Mouse (Mus musculus): Measurements from ENCODE around the gene Ptx4.
"Not testable (repeated sequence)": the region's sequence is repeated elsewhere in the genome, so short reads cannot be mapped to it uniquely, and the experiment has no call there.

Ptx4 gene

DNA sequence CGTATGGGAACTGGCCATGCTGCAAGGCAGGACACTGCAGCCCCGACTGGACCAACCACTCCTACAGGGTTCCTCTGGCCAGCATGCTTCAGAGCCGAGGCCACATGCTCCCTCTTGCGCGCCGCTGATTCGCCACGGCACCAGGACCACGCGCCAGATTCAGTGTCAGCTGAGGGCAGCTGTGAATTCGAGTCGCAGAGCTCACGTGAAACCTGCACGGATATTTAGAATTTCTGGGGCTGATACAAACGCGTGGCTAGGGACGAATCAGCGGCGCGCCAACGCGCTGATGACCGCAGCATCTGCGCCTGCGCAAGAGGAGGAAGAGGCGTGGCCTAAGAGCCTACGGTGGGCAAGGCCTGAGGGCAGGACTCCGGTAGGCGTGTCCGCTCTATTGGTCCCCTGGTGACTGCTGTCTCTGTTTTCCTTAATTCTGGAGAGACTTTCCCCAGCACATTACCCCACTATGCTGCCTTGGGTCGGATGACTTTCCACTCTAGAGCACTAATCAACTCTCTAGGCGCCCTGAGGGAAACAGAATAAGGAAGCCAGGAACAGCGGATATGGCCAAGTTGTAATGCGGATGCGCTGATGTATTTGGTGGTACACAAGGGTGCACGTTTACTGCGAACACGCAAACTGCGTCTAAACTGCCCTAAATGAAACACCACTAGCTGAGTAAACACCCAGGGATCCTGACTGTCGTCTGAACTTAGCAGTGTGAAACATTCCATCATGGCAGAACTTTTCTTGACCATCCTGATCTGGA is 4.7 kb upstream of the Ptx4 start, which contains the start of gene Telo2:
Telo2 (minus strand) TSS at position 304 of the 769 bp plus-strand sequence.
- DNase-seq, result peak; percentile 94 to 97

DNA sequence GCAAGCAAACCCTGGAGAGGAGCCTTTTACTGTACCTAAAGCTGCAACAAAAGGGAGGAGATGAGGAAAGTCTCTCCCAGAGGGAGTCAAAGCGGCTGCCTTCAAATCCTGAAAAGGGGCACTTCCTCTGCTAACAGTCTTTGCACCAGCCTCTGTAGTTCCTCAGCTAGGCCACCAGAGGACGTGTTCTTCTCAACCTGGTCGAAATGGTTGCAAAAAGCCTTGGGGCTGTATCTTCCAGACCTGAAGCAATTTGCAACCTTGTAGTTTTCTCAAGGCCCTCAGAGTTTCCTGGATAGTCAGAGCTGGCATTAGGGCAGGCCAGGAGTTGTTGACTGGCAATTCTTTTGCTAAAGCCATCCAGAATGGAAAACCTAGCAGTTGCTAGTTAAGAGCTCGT is 3.3 kb upstream of the Ptx4 start:
- peak in 1 of 2 experiments; percentile 34 for DNase-seq

DNA sequence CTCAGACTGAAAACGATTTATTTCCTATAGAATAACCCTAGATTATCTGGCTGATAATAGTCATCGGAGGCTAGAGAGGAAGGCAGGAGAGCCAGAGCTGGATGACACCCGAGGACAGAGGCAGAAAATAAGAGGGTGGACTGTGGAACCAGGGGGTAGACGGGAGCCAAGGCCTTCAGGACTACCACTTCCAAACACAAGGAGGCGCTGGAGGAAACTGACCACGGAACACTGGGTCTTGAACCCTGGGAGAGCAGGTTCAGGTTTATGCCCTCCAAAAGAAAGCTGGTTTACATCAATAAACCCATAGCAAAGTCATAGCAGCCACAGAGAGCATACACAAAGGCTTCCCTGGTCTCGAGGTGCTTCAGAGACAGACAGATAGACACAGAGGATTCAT is 3.4 kb downstream of the Ptx4 start:
- DNase-seq, result peak in 1 of 2 experiments; percentile 56

DNA sequence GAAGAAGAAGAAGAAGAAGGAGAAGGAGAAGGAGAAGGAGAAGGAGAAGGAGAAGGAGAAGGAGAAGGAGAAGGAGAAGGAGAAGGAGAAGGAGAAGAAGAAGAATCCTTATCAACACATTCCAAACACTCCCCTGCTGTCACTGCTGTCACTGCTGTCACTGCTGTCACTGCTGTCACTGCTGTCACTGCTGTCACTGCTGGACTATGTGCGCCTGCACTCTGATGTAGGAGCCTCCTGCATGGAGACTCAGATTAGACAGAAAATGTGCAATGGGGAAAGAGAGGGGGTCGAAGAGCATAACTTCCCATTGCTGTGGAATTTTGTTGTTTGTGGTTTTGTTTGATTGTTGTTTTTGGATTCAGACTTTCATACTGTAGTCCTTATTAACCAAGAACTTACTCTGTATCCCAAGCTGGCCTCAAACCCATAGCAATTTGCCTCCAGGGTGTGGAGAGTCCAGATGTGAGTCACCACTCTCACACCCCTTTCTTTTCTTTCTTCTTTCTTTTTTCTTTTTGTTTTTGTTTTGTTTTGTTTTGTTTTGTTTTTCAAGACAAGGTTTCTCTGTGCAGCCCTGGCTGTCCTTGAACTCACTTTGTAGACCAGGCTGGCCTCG is 5.0 kb downstream of the Ptx4 start:
- not testable (repeated sequence) for DNase-seq

DNA sequence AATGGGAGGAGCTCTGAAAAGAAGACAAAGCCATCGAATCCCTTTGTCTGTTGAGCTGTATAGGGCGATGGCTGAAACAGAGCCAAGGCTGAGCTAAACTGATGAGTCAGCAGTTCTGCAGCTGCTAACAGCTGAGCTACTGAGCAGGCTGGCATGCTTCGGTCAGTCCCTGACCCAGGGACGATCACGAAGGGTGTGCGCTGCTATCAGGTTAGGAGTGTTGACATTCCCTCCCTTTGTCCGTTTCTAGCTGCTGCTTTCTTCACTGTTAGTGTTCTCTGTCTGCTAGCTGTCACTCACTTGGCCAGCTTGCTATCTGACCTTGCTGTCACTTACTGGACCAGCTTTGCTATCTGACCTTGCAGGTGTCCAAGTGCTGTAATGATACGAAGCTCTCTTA is 6.5 kb downstream of the Ptx4 start:
- DNase-seq, result no peak

DNA sequence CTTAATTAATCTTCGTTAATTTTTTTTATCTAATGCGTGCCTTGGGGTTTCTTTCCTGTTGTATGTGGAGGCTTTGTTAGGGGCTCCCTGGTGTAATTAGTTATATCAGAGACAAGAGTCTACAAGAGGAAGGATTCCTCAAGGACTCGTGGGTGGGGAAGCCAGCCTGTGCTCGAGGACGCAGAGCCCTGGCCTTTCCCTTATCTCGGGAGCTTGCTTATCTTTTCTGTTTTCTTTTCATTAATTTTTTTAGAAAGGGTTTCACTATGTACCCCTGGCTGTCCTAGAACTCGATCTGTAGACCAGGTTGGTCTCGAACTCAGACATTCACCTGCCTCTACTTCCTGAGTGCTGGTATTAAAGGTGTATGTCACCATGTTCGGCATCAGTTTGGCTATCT is 7.1 kb downstream of the Ptx4 start:
- DNase-seq, result no peak

DNA sequence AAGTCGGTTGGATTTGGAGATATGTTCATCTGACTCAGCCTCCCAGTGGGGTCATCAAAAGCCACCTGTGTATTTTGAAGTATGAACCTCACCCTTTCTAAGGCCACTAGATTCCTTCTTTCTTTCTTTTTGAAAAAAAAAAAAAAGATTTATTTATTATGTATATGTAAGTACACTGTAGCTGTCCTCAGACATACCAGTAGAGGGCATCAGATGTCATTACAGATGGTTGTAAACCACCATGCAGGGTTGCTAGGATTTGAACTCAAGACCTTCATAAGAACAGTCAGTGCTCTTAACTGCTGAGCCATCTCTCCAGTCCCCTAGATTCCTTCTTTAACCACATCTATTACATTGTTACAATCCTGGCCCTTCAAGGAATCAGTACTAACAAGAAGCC is 9.5 kb downstream of the Ptx4 start:
- DNase-seq, result no peak

DNA sequence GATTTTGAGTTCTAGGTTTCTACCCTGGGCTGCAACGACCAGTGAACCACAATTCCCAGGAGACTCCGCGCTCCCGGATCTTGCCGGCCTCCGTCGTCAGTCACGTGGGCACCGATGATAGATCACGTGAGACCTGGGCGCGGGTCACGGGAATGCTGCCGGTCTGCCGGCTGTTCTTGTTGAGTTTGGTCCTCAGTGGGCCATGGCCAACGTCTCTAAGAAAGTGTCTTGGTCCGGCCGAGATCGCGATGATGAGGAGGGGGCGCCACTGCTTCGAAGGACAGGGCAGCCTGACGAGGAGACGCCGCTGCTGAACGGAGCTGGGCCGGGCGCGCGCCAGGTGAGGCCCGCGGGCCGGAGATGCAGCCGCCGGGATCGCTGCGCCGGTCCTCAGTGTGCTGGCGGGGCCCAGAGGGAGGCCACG is 12.7 kb downstream of the Ptx4 start, which contains the start of gene Clcn7:
Clcn7 (plus strand) TSS at position 117 of the 424 bp plus-strand sequence.
- peak; percentile 96 to 97 for DNase-seq

DNA sequence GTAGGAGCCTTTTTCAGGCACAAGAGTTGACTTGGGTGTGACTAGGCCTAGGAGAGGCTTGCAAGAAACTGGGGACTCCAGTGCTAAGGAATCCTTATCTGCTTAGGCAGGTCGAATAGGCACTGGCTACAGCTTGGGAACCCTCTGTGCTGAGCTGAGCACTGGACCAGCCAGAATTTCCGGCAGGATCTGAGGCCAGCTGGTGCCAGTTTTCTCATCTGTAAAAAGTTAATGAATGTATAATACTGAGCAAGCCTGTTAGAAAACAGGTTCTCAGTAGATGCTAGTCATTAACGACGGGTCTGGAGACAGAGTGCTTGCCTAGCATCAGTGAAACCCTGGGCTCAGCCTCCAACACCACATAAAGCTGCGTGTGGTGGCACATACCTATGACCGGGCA is 15.1 kb downstream of the Ptx4 start:
- DNase-seq, result peak; percentile 59 to 65

DNA sequence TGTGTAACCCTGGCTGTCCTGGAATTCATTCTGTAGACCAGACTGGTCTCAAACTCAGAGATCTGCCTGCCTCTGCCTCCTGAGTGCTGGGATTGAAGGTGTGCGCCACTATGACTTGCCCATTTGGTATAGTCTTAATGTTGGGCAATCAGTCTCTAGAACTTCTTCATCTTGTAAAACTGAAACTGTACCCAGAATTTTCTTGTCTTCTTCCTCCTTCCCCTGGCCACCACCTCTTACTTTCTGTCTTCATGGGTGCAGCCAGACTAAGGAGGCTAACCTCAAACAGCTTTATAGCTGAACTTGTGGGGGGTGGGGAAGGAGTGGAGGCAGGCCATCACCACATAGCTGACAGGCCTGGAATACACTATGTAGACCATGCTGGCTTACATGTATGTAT is 18.2 kb downstream of the Ptx4 start:
- DNase-seq, result no peak

DNA sequence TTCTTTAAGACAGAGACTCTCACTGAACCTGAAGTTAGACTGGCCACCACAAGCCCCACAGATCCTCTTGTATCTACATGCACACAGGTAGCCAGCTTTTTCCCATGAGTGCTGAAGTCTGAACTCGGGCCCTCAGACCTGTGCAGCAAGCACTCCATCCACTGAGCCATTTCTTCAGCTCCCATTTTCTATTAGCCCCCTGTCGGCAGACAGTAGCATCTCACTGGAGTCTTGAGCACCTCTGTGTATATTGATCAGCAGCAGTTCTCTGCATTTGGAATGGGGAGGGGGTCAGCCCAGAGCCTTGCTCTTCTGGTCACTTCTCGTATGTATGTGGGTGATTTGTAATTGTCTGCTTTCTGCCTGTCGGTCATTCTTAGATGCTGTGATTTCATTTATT is 19.4 kb downstream of the Ptx4 start:
- peak in 1 of 2 experiments; percentile 16 for DNase-seq

DNA sequence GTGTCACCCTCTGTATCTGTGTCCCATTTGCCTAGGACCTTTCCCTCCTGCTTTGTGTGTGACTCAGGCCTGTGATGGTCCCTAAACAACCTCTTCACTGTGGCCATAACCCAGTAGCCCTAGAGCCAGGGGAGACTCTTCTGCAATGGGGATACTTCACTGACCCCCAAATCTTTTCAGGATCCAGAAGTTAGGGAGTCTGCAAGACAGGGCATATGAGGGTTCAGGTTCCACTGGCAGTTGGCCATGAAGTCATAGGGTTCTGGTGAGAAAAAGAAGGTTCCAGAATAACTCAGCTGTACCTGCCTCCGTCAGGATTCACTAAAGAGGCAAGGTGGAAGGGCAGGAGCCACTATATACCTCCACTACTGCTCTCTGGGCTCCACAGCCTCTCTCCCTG is 41.6 kb downstream of the Ptx4 start, which contains the start of gene Ccdc154:
Ccdc154 (plus strand) TSS at position 301 of the 400 bp plus-strand sequence.
- no peak for DNase-seq

DNA sequence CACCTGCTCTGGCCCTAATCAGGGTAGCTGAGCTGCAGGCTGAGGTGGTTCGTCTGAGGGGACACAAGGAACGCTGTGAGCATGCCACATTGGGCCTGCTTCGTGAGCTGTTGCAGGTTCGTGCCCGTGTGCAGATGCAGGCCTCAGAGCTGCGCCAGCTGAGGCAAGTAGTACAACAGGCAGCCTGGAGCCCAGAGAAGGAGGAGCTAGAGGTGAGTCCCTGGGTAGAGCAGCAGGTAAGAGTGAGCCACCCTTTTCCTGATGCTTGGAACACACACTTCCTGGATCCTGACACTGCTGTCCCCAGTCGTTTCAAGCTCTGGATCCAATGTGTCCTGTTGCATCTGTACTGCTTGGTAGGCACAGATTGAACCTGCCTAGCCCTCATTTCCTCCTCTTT is 42.8 kb downstream of the Ptx4 start:
- no peak for DNase-seq

DNA sequence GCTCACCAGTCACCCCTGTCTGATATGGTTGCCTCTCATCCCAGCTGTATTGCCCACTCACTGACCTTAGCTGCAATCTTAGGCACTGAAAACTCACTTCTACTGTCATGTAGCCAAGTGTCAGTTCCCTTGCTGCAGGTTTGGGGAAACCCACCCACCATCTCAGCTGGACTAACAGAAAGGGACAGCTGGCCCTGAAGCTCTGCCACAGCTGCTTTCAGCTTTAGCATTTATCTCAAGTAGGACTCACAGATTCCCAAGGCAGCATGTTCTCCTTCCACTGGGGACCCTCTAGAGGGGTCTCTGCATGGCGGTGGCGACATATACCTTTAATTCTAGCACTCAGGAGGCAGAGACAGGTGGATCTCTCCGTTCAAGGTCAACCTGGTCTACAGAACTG is 44.2 kb downstream of the Ptx4 start:
- no peak for DNase-seq

DNA sequence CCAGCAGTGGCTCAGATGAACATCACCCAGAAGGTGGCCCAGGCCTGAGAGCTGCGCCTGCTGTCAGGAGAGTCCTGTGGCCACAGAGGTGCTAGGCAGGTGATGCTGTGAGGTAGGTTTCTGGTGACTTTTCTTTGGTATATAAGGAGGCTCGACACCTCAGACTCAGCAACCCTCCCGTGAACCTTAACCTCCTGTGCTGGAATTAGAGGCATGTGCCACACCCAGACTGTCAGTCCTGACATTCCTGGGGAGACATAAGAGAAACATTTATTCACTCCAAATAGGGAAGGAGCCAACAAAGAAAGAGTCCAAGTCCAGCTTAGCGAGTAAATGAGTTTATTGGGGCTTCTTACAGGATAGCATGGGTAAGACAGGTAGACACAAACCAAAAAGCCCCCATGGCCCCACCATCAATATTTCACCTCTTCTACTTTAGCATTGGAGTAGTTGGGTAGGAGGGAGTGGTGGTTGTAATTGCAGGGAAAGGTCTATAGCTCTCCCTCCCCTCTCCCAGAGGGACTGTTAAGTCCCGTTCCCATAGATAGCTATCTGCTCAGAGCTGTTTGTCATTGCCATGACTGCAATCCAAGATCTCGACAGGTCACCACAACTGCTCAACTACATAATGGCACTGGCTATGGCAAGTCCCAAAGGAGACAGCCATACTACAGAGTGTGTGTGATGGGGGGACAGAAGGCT is 45.6 kb downstream of the Ptx4 start:
- no peak for DNase-seq

DNA sequence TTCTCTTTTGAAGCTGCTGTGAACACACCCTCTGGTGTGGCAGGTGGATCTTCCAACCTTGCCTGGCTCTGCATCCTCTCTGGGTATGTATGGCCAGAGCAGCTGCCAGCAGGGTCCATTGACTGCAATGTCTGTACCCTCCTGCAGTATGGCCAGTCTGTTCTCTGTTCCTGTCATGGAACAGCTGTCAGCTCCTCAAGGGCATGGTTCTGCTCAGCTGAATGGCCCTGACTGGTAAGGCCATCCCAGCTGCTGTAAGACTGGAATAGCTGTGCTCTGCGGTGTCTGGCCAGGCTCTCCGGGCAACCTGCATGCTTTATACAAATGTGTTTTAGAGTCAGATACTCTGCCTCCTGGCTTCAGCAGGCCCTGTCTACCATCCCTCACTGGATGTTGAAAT is 49.1 kb downstream of the Ptx4 start:
- DNase-seq, result no peak

DNA sequence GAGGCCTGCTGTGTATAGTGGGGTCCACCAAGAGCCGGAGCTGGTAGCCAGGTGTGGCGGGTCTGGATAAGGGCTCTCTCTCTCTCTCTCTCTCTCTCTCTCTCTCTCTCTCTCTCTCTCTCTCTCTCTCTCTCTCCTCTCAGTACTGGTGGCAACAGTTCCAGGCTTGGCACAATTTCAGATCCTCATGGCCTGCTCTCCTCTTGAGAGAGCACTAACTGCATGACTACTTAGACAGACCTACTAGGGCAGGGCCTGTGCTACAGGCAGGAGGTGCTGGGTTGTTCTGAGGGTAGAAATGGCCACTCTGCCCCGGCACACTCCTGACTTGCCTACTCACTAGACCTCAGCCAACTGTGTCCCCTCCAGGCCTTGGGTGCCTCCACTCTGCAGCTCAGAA is 52.0 kb downstream of the Ptx4 start:
- DNase-seq, result no peak
